Mouse (Mus musculus) MEL (cell line): ENCODE measurements at regions not wholly inside any gene's neighbourhood (a gene's known extent, or its start where the extent isn't known, plus 50 kb on each side); places are given as distances from the start of the nearest gene placed in this dataset.

Experiments
- CTCF ChIP-seq, 3 experiments: IDR thresholded peaks in 2 of 3; conservative IDR thresholded peaks in 1 of 3; 2 replicates each; pipeline ENCODE4 v1.5.1; 2011 to 2012; ENCODE audit warnings: low read length in 3 of 3, low read depth in 2 of 3, mild to moderate bottlenecking in 2 of 3, improper control_type of control experiment in 1 of 3, inconsistent platforms in 1 of 3, mixed read lengths in 1 of 3, moderate library complexity in 1 of 3; ENCODE audit not compliant: control insufficient read depth in 1 of 3, insufficient read depth in 1 of 3, poor library complexity in 1 of 3, severe bottlenecking in 1 of 3
- ELF1 ChIP-seq: IDR thresholded peaks from 2 replicates; pipeline ENCODE4 v1.6.1; 2014; ENCODE audit warnings: low read depth, mild to moderate bottlenecking, inconsistent platforms, low read length, improper control_type of control experiment, moderate library complexity
- GABPA ChIP-seq: IDR thresholded peaks from 2 replicates; pipeline ENCODE4 v1.6.1; 2012; ENCODE audit warnings: low read depth, mild to moderate bottlenecking, inconsistent platforms, low read length, improper control_type of control experiment, moderate library complexity
- GATA1 ChIP-seq: IDR thresholded peaks from 2 replicates; pipeline ENCODE4 v1.6.1; 2011; ENCODE audit warnings: low read depth, low read length, improper control_type of control experiment
- NRF1 ChIP-seq: IDR thresholded peaks from 2 replicates; pipeline ENCODE4 v1.6.1; 2014; ENCODE audit warnings: low read depth, mild to moderate bottlenecking, inconsistent platforms, low read length, improper control_type of control experiment, moderate library complexity; ENCODE audit not compliant: poor library complexity, insufficient read depth, severe bottlenecking
- POLR2A ChIP-seq, 2 experiments: IDR thresholded peaks; 2 replicates each; pipeline ENCODE4 v1.6.1; 2011 to 2012; ENCODE audit warnings: low read length in 2 of 2, mild to moderate bottlenecking in 2 of 2, control low read depth in 1 of 2, improper control_type of control experiment in 1 of 2, low read depth in 1 of 2, moderate library complexity in 1 of 2; ENCODE audit not compliant: control insufficient read depth in 1 of 2, insufficient read depth in 1 of 2, poor library complexity in 1 of 2
- POLR2AphosphoS2 ChIP-seq: IDR thresholded peaks from 2 replicates; pipeline ENCODE4 v1.6.1; 2011; ENCODE audit warnings: low read length, improper control_type of control experiment
- RCOR1 ChIP-seq: IDR thresholded peaks from 2 replicates; pipeline ENCODE4 v1.6.1; 2012; ENCODE audit warnings: low read depth, mild to moderate bottlenecking, inconsistent platforms, low read length, improper control_type of control experiment
- TCF12 ChIP-seq: IDR thresholded peaks from 2 replicates; pipeline ENCODE4 v1.6.1; 2014; ENCODE audit warnings: low read depth, mild to moderate bottlenecking, inconsistent platforms, low read length, improper control_type of control experiment, moderate library complexity
- ZNF384 ChIP-seq: IDR thresholded peaks from 2 replicates; pipeline ENCODE4 v1.6.1; 2012; ENCODE audit warnings: low read depth, mild to moderate bottlenecking, inconsistent platforms, low read length, improper control_type of control experiment

DNA sequence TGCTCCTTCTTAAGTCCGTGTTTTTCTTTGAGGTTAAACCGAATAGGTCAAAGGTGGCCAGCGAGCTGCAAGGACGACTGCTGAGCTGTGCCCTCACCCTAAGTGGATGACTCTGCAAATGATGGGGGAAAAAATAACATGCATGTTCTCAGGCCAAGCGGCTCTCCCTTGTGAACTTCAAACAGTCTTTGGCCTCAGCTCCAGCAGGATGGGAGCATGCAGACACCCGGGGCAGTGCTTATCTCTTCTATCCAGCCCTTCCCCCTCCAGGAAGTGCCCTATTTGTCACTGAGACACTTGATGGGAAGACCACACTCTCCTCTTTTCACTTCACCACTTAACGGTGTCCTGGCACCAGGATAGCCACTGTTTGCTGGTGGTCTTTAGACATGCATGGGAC, 157.3 kb upstream of the Serp2 start:
- TF ChIP-seq CTCF (IDR thresholded peaks at IDR 0.05 in 2 of 3, conservative IDR thresholded peaks at IDR 0.05 in 1 of 3; ENCODE audit: control insufficient read depth in 1 of 3, insufficient read depth in 1 of 3, low read depth in 2 of 3, low read length in 3 of 3, poor library complexity in 1 of 3, severe bottlenecking in 1 of 3) (no peak), POLR2AphosphoS2 (no peak), ELF1 (no peak), GABPA (no peak), NRF1 (no peak), RCOR1 (no peak), POLR2A (IDR thresholded peaks at IDR 0.05; ENCODE audit: control insufficient read depth in 1 of 2, insufficient read depth in 1 of 2, low read depth in 1 of 2, low read length in 2 of 2, poor library complexity in 1 of 2) (no peak), ZNF384 (no peak), TCF12 (no peak), GATA1 (no peak)
